Mouse (Mus musculus) heart, postnatal 0 days (tissue): ENCODE data around the gene Flvcr2. TPM values are rescaled to one million over a fixed set of nuclear protein-coding genes. Genes with fewer than 3 reads are reported as not detected.

Experiments used
- ATAC-seq: fragments of 200-750 bp; cut with Nextera tagmentation; 2 replicates; pipeline ENCODE4 v1.8.0; 2017; ENCODE audit warnings: low read depth, moderate number of reproducible peaks, moderate library complexity; ENCODE audit not compliant: insufficient read depth
- DNase-seq: peaks from one replicate; pipeline ENCODE4 v3.0.0-alpha.2; 2016; ENCODE audit warnings: low spot score
- H3K27ac ChIP-seq: fragments of 300-500 bp; sonication (generic); 2 replicates; pipeline ENCODE4 v1.5.1; 2014; ENCODE audit warnings: low read depth, mild to moderate bottlenecking
- H3K27me3 ChIP-seq: fragments of 300-500 bp; sonication (generic); 2 replicates; pipeline ENCODE4 v1.6.1; 2014; ENCODE audit warnings: low read length, mixed read lengths; ENCODE audit not compliant: control insufficient read depth, insufficient read depth
- H3K36me3 ChIP-seq: fragments of 300-500 bp; sonication (generic); replicated peaks from 2 replicates; pipeline ENCODE4 v1.6.1; 2014; ENCODE audit warnings: low read length, mixed read lengths; ENCODE audit not compliant: control insufficient read depth, insufficient read depth
- H3K4me1 ChIP-seq: fragments of 300-500 bp; sonication (generic); 2 replicates; pipeline ENCODE4 v1.6.1; 2014; ENCODE audit warnings: antibody characterized with exemption; ENCODE audit not compliant: control insufficient read depth, insufficient read depth
- H3K4me2 ChIP-seq: fragments of 300-500 bp; sonication (generic); 2 replicates; pipeline ENCODE4 v1.6.1; 2014; ENCODE audit warnings: low read depth, mild to moderate bottlenecking, low read length, moderate library complexity
- H3K4me3 ChIP-seq: fragments of 300-500 bp; sonication (generic); 2 replicates; pipeline ENCODE4 v1.5.1; 2014; ENCODE audit warnings: low read depth, low read length
- H3K9ac ChIP-seq: fragments of 300-500 bp; sonication (generic); replicated peaks from 2 replicates; pipeline ENCODE4 v1.6.1; 2014; ENCODE audit warnings: low read depth, low read length, mixed read lengths
- H3K9me3 ChIP-seq: fragments of 300-500 bp; sonication (generic); replicated peaks from 2 replicates; pipeline ENCODE4 v1.6.1; 2016; ENCODE audit warnings: low read length; ENCODE audit not compliant: control insufficient read depth
- CTCF ChIP-seq: IDR thresholded peaks from 2 replicates; pipeline ENCODE4 v1.5.1; 2016; ENCODE audit warnings: antibody characterized with exemption, control low read depth, low read depth
- EP300 ChIP-seq: IDR thresholded peaks from 2 replicates; pipeline ENCODE4 v1.6.1; 2016; ENCODE audit warnings: antibody characterized with exemption, low read depth
- WGBS: fragments of 180-500 bp; shearing (Covaris S2); extraction: QIAGEN DNeasy Blood & Tissue Kit; methylation state at CpG from one replicate; pipeline ENCODE4 v1.1.7; 2014; 5-methylcytosine and 5-hydroxymethylcytosine counted together
- polyA plus RNA-seq: library from polyadenylated mRNA; unstranded; fragments of >200 nt; fragmentation: Nextera tagmentation; extraction: Ambion mirVana; gene quantifications from 2 replicates; pipeline ENCODE4 v1.2.1, GENCODE M21; 2015
- total RNA-seq: library from RNA; depleted of rRNA; stranded (reverse); fragments of >200 nt; gene quantifications from 2 replicates; pipeline ENCODE4 v1.2.3, GENCODE M21; 2014; ENCODE audit warnings: low replicate concordance

Gene Flvcr2
- total and polyA plus RNA-seq, 2 experiments from 2014 or later = 7.3 to 28.2 TPM

DNA sequence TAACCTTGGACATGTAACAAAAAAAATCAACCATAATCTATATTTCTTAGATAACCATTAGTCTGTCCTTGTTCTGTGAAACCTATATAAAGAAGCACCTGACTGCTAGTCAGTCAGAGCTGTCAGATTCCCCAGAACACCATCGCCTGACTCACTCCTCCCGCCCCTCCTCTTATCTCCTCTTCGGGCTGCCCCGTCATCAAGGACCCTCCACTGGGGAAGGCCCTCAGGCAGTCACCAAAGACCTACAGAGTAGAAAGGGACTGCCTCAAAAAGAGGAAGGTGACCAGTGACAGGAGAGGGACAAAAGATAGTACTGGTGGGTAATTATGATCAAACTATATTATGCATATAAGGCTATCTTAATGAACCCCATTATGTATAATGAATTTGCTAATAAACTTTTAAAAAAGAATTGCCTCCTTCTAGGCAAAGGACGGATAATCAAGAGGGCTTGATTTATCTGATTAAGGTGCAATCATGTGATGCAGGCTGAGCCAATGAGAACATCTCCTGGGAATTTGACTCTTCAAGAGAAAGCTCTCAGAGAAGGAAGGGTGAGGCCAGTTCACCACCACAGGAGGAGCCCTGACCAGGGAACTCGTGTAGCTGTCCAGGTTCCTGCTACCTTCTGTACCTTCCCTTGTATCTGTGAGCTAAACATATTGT is 19.5 kb upstream of the Flvcr2 start:
- Histone ChIP-seq H3K9ac (no peak overlapping the region), H3K27me3 (no peaks in the 10 kb centered on the region), H3K4me1 (no peaks in the 10 kb centered on the region), H3K4me2 (no peak overlapping the region), H3K9me3 (no peaks in the 10 kb centered on the region), H3K4me3 (no peak overlapping the region), H3K27ac (no peak overlapping the region), H3K36me3 (no peaks in the 10 kb centered on the region)
- TF ChIP-seq EP300 (no peak), CTCF (no peak)
- DNase-seq (no peak), ATAC-seq (no peak)
- 37% methylated on average over 6 of the region's 6 CpGs for WGBS

GRCm38 (mm10) chr12:85728181-85728580 is 18.2 kb upstream of the Flvcr2 start:
- WGBS = 78% methylated on average over 7 of the region's 7 CpGs

GRCm38 (mm10) chr12:85729022-85729944 is 17.1 kb upstream of the Flvcr2 start:
- WGBS = 35% methylated on average over 17 of the region's 17 CpGs
- ATAC-seq = 0 out of 2 replicates have a peak, but pooled peaks have one; percentile 33
- Histone ChIP-seq H3K27me3 (no peaks in the 10 kb centered on the region), H3K4me1 (no peaks in the 10 kb centered on the region), H3K27ac (no peak overlapping the region), H3K4me3 (no peak overlapping the region), H3K9ac (no peak overlapping the region), H3K36me3 (no peaks in the 10 kb centered on the region), H3K9me3 (no peaks in the 10 kb centered on the region), H3K4me2 (no peak overlapping the region)
- peak; percentile 57 for DNase-seq
- TF ChIP-seq CTCF (peak; percentile 97), EP300 (no peak)

More at GRCm38 (mm10) chr12:85728181-85728580, 18.2 kb upstream of the Flvcr2 start:
- H3K9ac ChIP-seq = no peak overlapping the region
- no peaks in the 10 kb centered on the region for H3K9me3 ChIP-seq
- H3K36me3 ChIP-seq = no peaks in the 10 kb centered on the region
- no peaks in the 10 kb centered on the region for H3K27me3 ChIP-seq
- no peak overlapping the region for H3K27ac ChIP-seq
- no peak overlapping the region for H3K4me2 ChIP-seq
- ATAC-seq (no peak), DNase-seq (no peak)
- no peak overlapping the region for H3K4me3 ChIP-seq
- no peaks in the 10 kb centered on the region for H3K4me1 ChIP-seq
- TF ChIP-seq CTCF (no peak), EP300 (no peak)

GRCm38 (mm10) chr12:85729945-85730290 is 16.4 kb upstream of the Flvcr2 start:
- Histone ChIP-seq H3K4me2 (no peak overlapping the region), H3K9ac (no peak overlapping the region), H3K27ac (no peak overlapping the region), H3K27me3 (no peaks in the 10 kb centered on the region), H3K9me3 (no peaks in the 10 kb centered on the region), H3K4me1 (no peaks in the 10 kb centered on the region), H3K36me3 (no peaks in the 10 kb centered on the region), H3K4me3 (no peak overlapping the region)
- ATAC-seq (no peak), DNase-seq (no peak)
- TF ChIP-seq EP300 = no peak
- no peak for TF ChIP-seq CTCF
- 49% methylated on average over 6 of the region's 6 CpGs for WGBS

DNA sequence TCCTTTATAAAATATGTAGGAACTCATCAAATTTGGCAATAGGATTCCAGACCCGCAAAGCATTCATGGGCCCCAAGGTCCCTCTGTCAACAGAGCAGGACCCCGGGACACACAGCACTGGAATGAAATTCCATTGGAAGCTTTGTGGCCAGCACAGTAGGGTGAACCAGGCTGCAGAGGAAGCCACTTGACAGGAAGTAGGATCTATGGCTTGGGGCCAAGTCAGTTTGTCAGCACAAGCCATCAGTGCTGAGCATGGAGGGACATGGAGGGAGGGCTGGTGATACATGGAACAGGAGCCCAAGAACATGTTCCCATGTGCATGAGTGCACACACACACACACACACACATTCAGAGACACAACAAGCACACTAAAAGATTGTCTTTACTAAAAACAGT is 10.1 kb upstream of the Flvcr2 start:
- no peaks in the 10 kb centered on the region for H3K9me3 ChIP-seq
- H3K27ac ChIP-seq = no peak overlapping the region
- no peak overlapping the region for H3K9ac ChIP-seq
- no peaks in the 10 kb centered on the region for H3K36me3 ChIP-seq
- H3K27me3 ChIP-seq = no peaks in the 10 kb centered on the region
- DNase-seq (no peak), ATAC-seq (no peak)
- WGBS = 53% methylated on average over 2 of the region's 2 CpGs
- TF ChIP-seq EP300 (no peak), CTCF (no peak)
- H3K4me3 ChIP-seq = no peak overlapping the region
- H3K4me2 ChIP-seq = no peak overlapping the region
- H3K4me1 ChIP-seq = 0 out of 2 replicates have a peak, but pooled peaks cover 2% of the 10 kb centered on the region
